17 mouse cellular contexts compared by ENCODE assay signal in genomic region chr2:94276103-94276502, GRCm38 (mm10).
"Had no signal": no experiment of that assay in that cellular context is flagged by ENCODE, and none has a peak within 500 bp of the region (broad histone marks: within the 10 kb centered on the region; RNA-seq: fewer than 3 reads in every experiment).

No protein-coding gene starts in this region.

- H3K9ac ChIP-seq: limb, embryonic 12.5 days; liver, embryonic 13.5 days; liver, postnatal 0 days; lung, embryonic 15.5 days; midbrain, embryonic 12.5 days; neural tube, embryonic 15.5 days had no signal

- H3K4me3 ChIP-seq: limb, embryonic 12.5 days; liver, embryonic 13.5 days; lung, embryonic 15.5 days; megakaryocyte, embryonic 14.5 days; midbrain, embryonic 12.5 days; myocyte; neural tube, embryonic 15.5 days had no signal

- H3K27me3 ChIP-seq: neural tube, embryonic 15.5 days had no signal

- DNase-seq: kidney, postnatal 36 days; layer of hippocampus, adult 9-11 months; liver; liver, embryonic 13.5 days; liver, postnatal 0 days; lung, postnatal 14 days; right cerebral cortex, adult 18-20 months; right cerebral cortex, postnatal 25 days; thymus, postnatal 36 days had no signal

- H3K36me3 ChIP-seq: limb, embryonic 12.5 days; liver, embryonic 13.5 days; lung, embryonic 15.5 days; midbrain, embryonic 12.5 days; neural tube, embryonic 15.5 days had no signal

- H3K27ac ChIP-seq: kidney, postnatal 0 days; limb, embryonic 12.5 days; liver, embryonic 13.5 days; lung, embryonic 15.5 days; macrophage; midbrain, embryonic 12.5 days; neural tube, embryonic 15.5 days had no signal

- H3K9me3 ChIP-seq: limb, embryonic 12.5 days; liver, embryonic 13.5 days; lung, embryonic 15.5 days; midbrain, embryonic 12.5 days; neural tube, embryonic 15.5 days had no signal

- H3K4me2 ChIP-seq: limb, embryonic 12.5 days; liver, embryonic 13.5 days; lung, embryonic 15.5 days; midbrain, embryonic 12.5 days; neural tube, embryonic 15.5 days had no signal

- ATAC-seq: liver, postnatal 0 days had no signal
